Mouse (Mus musculus) liver, embryonic 11.5 days (tissue): Measurements from ENCODE around the gene Il1f9. TPM values are rescaled to one million over a fixed set of nuclear protein-coding genes. Genes with fewer than 3 reads are reported as not detected.
"Not testable (repeated sequence)": the region's sequence is repeated elsewhere in the genome, so short reads cannot be mapped to it uniquely, and the experiment has no call there.

Experiments used
- ATAC-seq: fragments of 200-750 bp; cut with Nextera tagmentation; replicated peaks from 2 replicates; pipeline ENCODE4 v1.8.0; 2017; ENCODE audit warnings: moderate number of reproducible peaks, mild to moderate bottlenecking, moderate TSS enrichment, moderate library complexity; ENCODE audit not compliant: low FRiP score
- DNase-seq: peaks from one replicate; pipeline ENCODE4 v3.0.0-alpha.2; 2017; ENCODE audit warnings: low spot score
- H3K27ac ChIP-seq: fragments of 300-500 bp; sonication (generic); 2 replicates; pipeline ENCODE4 v1.5.1; 2014; ENCODE audit warnings: mild to moderate bottlenecking, low read depth, low read length, control low read depth
- H3K27me3 ChIP-seq: fragments of 300-500 bp; sonication (generic); replicated peaks from 2 replicates; pipeline ENCODE4 v1.6.1; 2014; ENCODE audit warnings: low read length, mixed read lengths; ENCODE audit not compliant: control insufficient read depth, insufficient read depth
- H3K36me3 ChIP-seq: fragments of 300-500 bp; sonication (generic); 2 replicates; pipeline ENCODE4 v1.6.1; 2014; ENCODE audit warnings: mild to moderate bottlenecking, low read length, moderate library complexity, mixed read lengths; ENCODE audit not compliant: control insufficient read depth, insufficient read depth
- H3K4me1 ChIP-seq: fragments of 300-500 bp; sonication (generic); replicated peaks from 2 replicates; pipeline ENCODE4 v1.6.1; 2014; ENCODE audit warnings: low read length, mixed read lengths; ENCODE audit not compliant: control insufficient read depth, insufficient read depth
- H3K4me2 ChIP-seq: fragments of 300-500 bp; sonication (generic); 2 replicates; pipeline ENCODE4 v1.6.1; 2014; ENCODE audit warnings: mild to moderate bottlenecking, control low read depth, moderate library complexity
- H3K4me3 ChIP-seq: fragments of 300-500 bp; sonication (generic); 2 replicates; pipeline ENCODE4 v1.5.1; 2014; ENCODE audit warnings: low read depth, low read length, control low read depth
- H3K9ac ChIP-seq: fragments of 300-500 bp; sonication (generic); 2 replicates; pipeline ENCODE4 v1.6.1; 2014; ENCODE audit warnings: low read depth, low read length, control low read depth
- H3K9me3 ChIP-seq: fragments of 300-500 bp; sonication (generic); 2 replicates; pipeline ENCODE4 v1.6.1; 2016; ENCODE audit warnings: low read length, inconsistent platforms, mixed read lengths; ENCODE audit not compliant: control insufficient read depth
- WGBS: fragments of 180-500 bp; shearing (Covaris S2); extraction: QIAGEN DNeasy Blood & Tissue Kit; methylation state at CpG from one replicate; pipeline ENCODE4 v1.1.7; 2014; 5-methylcytosine and 5-hydroxymethylcytosine counted together
- polyA plus RNA-seq: library from polyadenylated mRNA; unstranded; fragments of >200 nt; fragmentation: Nextera tagmentation; extraction: Ambion mirVana; gene quantifications from 2 replicates; pipeline ENCODE4 v1.2.1, GENCODE M21; 2014

Il1f9 gene
- not detected in 2 replicates for polyA plus RNA-seq

GRCm38 (mm10) chr2:24186176-24186575 is at the start of gene Il1f9:
Gene Il1f9 (plus strand): TSS chr2:24186476.
- no peak within 1 kb of the TSS for H3K4me2 ChIP-seq
- H3K4me3 ChIP-seq, result no peak within 1 kb of the TSS
- H3K27ac ChIP-seq, result no peak within 1 kb of the TSS
- DNase-seq (no peak), ATAC-seq (no peak)
- no peaks in the 10 kb centered on the region for H3K36me3 ChIP-seq
- H3K9me3 ChIP-seq, result no peaks in the 10 kb centered on the region
- H3K27me3 ChIP-seq, result no peaks in the 10 kb centered on the region
- 90% methylated on average over 1 of the region's 1 CpGs for WGBS
- no peak within 1 kb of the TSS for H3K9ac ChIP-seq
- H3K4me1 ChIP-seq, result no peaks in the 10 kb centered on the region

GRCm38 (mm10) chr2:24152861-24153260 is 33.4 kb upstream of the Il1f9 start, which contains the start of gene Il1f8:
Gene Il1f8 (plus strand): TSS chr2:24153161.
- no peaks in the 10 kb centered on the region for H3K36me3 ChIP-seq
- no peak within 1 kb of the TSS for H3K9ac ChIP-seq
- no peak within 1 kb of the TSS for H3K27ac ChIP-seq
- H3K4me2 ChIP-seq, result no peak within 1 kb of the TSS
- no peaks in the 10 kb centered on the region for H3K4me1 ChIP-seq
- no peaks in the 10 kb centered on the region for H3K9me3 ChIP-seq
- DNase-seq (no peak), ATAC-seq (no peak)
- 56% methylated on average over 2 of the region's 2 CpGs for WGBS
- no peak within 1 kb of the TSS for H3K4me3 ChIP-seq
- H3K27me3 ChIP-seq, result no peaks in the 10 kb centered on the region

- ATAC-seq, result 0 out of 2 replicates have a peak, but pooled peaks have one; percentile 62
- not testable (repeated sequence) for H3K4me3 ChIP-seq, H3K4me1 ChIP-seq, H3K27me3 ChIP-seq, H3K27ac ChIP-seq, H3K4me2 ChIP-seq, H3K9me3 ChIP-seq, H3K36me3 ChIP-seq, H3K9ac ChIP-seq
- whole genome bisulfite sequencing, result 20% methylated on average over 14 of the region's 14 CpGs
- peak; percentile 30 for DNase-seq
These were observed 4.5 kb upstream of the Il1f9 start for GRCm38 (mm10) chr2:24181683-24182331.

- H3K4me3 ChIP-seq, DNase-seq, H3K9ac ChIP-seq, H3K27me3 ChIP-seq, H3K36me3 ChIP-seq, ATAC-seq, H3K4me2 ChIP-seq, H3K27ac ChIP-seq, H3K9me3 ChIP-seq, H3K4me1 ChIP-seq: not testable (repeated sequence)
- 61% methylated on average over 13 of the region's 13 CpGs for WGBS
These were observed 3.7 kb upstream of the Il1f9 start for GRCm38 (mm10) chr2:24182423-24183147.

- H3K9me3 ChIP-seq, H3K27me3 ChIP-seq, H3K4me1 ChIP-seq, H3K4me3 ChIP-seq, ATAC-seq, H3K27ac ChIP-seq, DNase-seq, H3K36me3 ChIP-seq, H3K4me2 ChIP-seq, H3K9ac ChIP-seq: not testable (repeated sequence)
These were observed 2.2 kb upstream of the Il1f9 start for GRCm38 (mm10) chr2:24184092-24184491.

- 64% methylated on average over 6 of the region's 6 CpGs for WGBS
- Histone ChIP-seq H3K27ac (no peak overlapping the region), H3K4me3 (no peak overlapping the region), H3K4me1 (no peaks in the 10 kb centered on the region), H3K36me3 (no peaks in the 10 kb centered on the region), H3K9me3 (no peaks in the 10 kb centered on the region), H3K4me2 (no peak overlapping the region), H3K9ac (no peak overlapping the region), H3K27me3 (no peaks in the 10 kb centered on the region)
- ATAC-seq, result no peak
- DNase-seq, result no peak
These were observed 1.3 kb downstream of the Il1f9 start for GRCm38 (mm10) chr2:24187585-24187984.

GRCm38 (mm10) chr2:24188189-24188588 is 1.9 kb downstream of the Il1f9 start:
- no peak for DNase-seq
- no peak for ATAC-seq
- no peaks in the 10 kb centered on the region for H3K4me1 ChIP-seq
- WGBS, result 48% methylated on average over 1 of the region's 1 CpGs
- H3K36me3 ChIP-seq, result no peaks in the 10 kb centered on the region
- no peak overlapping the region for H3K9ac ChIP-seq
- H3K27me3 ChIP-seq, result no peaks in the 10 kb centered on the region
- no peak overlapping the region for H3K27ac ChIP-seq
- H3K4me3 ChIP-seq, result no peak overlapping the region
- no peaks in the 10 kb centered on the region; the same call in 1 of the 2 replicates for H3K9me3 ChIP-seq
- H3K4me2 ChIP-seq, result no peak overlapping the region

- WGBS, result 82% methylated on average over 2 of the region's 2 CpGs
These were observed 28.8 kb downstream of the Il1f9 start, which contains the start of gene Il1f6 for GRCm38 (mm10) chr2:24215118-24215517. Gene Il1f6 (plus strand): TSS chr2:24215418.

GRCm38 (mm10) chr2:24227191-24227590 is 40.9 kb downstream of the Il1f9 start:
- ATAC-seq (no peak), DNase-seq (no peak)
- Histone ChIP-seq H3K9ac (no peak overlapping the region), H3K36me3 (no peaks in the 10 kb centered on the region), H3K4me2 (no peak overlapping the region), H3K9me3 (no peaks in the 10 kb centered on the region), H3K27ac (no peak overlapping the region), H3K27me3 (no peaks in the 10 kb centered on the region), H3K4me1 (no peaks in the 10 kb centered on the region), H3K4me3 (no peak overlapping the region)
- WGBS, result 67% methylated on average over 2 of the region's 2 CpGs

More at GRCm38 (mm10) chr2:24215118-24215517, 28.8 kb downstream of the Il1f9 start, which contains the start of gene Il1f6:
- no peak for DNase-seq
- H3K9me3 ChIP-seq, result no peaks in the 10 kb centered on the region
- H3K4me2 ChIP-seq, result no peak within 1 kb of the TSS
- H3K36me3 ChIP-seq, result no peaks in the 10 kb centered on the region
- H3K4me3 ChIP-seq, result no peak within 1 kb of the TSS
- H3K4me1 ChIP-seq, result no peaks in the 10 kb centered on the region
- no peaks in the 10 kb centered on the region for H3K27me3 ChIP-seq
- no peak within 1 kb of the TSS for H3K27ac ChIP-seq
- ATAC-seq, result no peak
- H3K9ac ChIP-seq, result no peak within 1 kb of the TSS
